Mouse (Mus musculus) heart, embryonic 12.5 days (tissue): ENCODE measurements at regions not wholly inside any gene's neighbourhood (a gene's known extent, or its start where the extent isn't known, plus 50 kb on each side); places are given as distances from the start of the nearest gene placed in this dataset.

Experiments used
- ATAC-seq: fragments of 200-750 bp; cut with Nextera tagmentation; 2 replicates; pipeline ENCODE4 v1.8.0; 2017; ENCODE audit warnings: moderate TSS enrichment, moderate library complexity; ENCODE audit not compliant: insufficient number of reproducible peaks, low FRiP score
- H3K27ac ChIP-seq: fragments of 300-500 bp; sonication (generic); 2 replicates; pipeline ENCODE4 v1.5.1; 2016; ENCODE audit warnings: mild to moderate bottlenecking, moderate library complexity; ENCODE audit not compliant: poor library complexity, severe bottlenecking
- H3K27me3 ChIP-seq: fragments of 300-500 bp; sonication (generic); replicated peaks from 2 replicates; pipeline ENCODE4 v1.6.1; 2016; ENCODE audit warnings: mild to moderate bottlenecking, moderate library complexity
- H3K36me3 ChIP-seq: fragments of 300-500 bp; sonication (generic); 2 replicates; pipeline ENCODE4 v1.6.1; 2016; ENCODE audit warnings: mild to moderate bottlenecking, moderate library complexity
- H3K4me1 ChIP-seq: fragments of 300-500 bp; sonication (generic); replicated peaks from 2 replicates; pipeline ENCODE4 v1.6.1; 2016; ENCODE audit warnings: mild to moderate bottlenecking
- H3K4me2 ChIP-seq: fragments of 300-500 bp; sonication (generic); 2 replicates; pipeline ENCODE4 v1.6.1; 2016; ENCODE audit warnings: mild to moderate bottlenecking, moderate library complexity
- H3K4me3 ChIP-seq: fragments of 300-500 bp; sonication (generic); 2 replicates; pipeline ENCODE4 v1.5.1; 2016; ENCODE audit warnings: mild to moderate bottlenecking
- H3K9ac ChIP-seq: fragments of 300-500 bp; sonication (generic); 2 replicates; pipeline ENCODE4 v1.6.1; 2016; ENCODE audit warnings: mild to moderate bottlenecking, moderate library complexity
- H3K9me3 ChIP-seq: fragments of 300-500 bp; sonication (generic); replicated peaks from 2 replicates; pipeline ENCODE4 v1.6.1; 2016; ENCODE audit warnings: mild to moderate bottlenecking, moderate library complexity
- WGBS: fragments of 180-500 bp; shearing (Covaris S2); methylation state at CpG from one replicate; pipeline ENCODE4 v1.1.7; 2016; 5-methylcytosine and 5-hydroxymethylcytosine counted together

DNA sequence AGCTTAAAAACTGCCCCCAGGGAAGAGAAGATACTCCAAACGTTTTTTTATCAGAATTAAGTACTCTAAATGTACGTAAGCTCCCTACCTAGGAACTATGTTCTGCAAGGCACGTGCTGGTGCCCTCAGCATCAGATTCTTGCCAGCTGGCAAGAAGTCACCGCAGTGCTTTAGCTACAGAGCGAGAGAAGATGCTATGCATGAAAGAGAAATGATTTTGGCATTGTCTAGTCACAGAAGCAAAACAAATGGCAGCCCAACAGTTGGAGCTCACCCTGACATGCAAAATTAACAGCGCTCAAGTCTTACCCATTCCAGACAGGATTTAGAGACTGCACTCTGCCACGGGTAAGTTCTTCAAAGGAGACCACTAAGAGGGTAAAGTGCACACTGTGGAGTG, 311.5 kb downstream of the Glrx3 start:
- no peaks in the 10 kb centered on the region for H3K4me1 ChIP-seq
- H3K27me3 ChIP-seq = no peaks in the 10 kb centered on the region

GRCm38 (mm10) chr7:137750741-137751140, 313.3 kb downstream of the Glrx3 start:
- ATAC-seq = no peak
- Histone ChIP-seq H3K9ac (no peak overlapping the region), H3K27me3 (no peaks in the 10 kb centered on the region), H3K27ac (no peak overlapping the region), H3K4me1 (no peaks in the 10 kb centered on the region), H3K9me3 (no peaks in the 10 kb centered on the region), H3K4me2 (no peak overlapping the region), H3K4me3 (no peak overlapping the region), H3K36me3 (no peaks in the 10 kb centered on the region)
- 40% methylated on average over 1 of the region's 1 CpGs for WGBS

More for the DNA sequence above, 311.5 kb downstream of the Glrx3 start:
- WGBS = 70% methylated on average over 7 of the region's 7 CpGs
- no peak for ATAC-seq
- no peak overlapping the region for H3K4me2 ChIP-seq
- no peak overlapping the region for H3K27ac ChIP-seq
- no peaks in the 10 kb centered on the region for H3K9me3 ChIP-seq
- H3K36me3 ChIP-seq = no peaks in the 10 kb centered on the region
- H3K9ac ChIP-seq = no peak overlapping the region
- H3K4me3 ChIP-seq = no peak overlapping the region

DNA sequence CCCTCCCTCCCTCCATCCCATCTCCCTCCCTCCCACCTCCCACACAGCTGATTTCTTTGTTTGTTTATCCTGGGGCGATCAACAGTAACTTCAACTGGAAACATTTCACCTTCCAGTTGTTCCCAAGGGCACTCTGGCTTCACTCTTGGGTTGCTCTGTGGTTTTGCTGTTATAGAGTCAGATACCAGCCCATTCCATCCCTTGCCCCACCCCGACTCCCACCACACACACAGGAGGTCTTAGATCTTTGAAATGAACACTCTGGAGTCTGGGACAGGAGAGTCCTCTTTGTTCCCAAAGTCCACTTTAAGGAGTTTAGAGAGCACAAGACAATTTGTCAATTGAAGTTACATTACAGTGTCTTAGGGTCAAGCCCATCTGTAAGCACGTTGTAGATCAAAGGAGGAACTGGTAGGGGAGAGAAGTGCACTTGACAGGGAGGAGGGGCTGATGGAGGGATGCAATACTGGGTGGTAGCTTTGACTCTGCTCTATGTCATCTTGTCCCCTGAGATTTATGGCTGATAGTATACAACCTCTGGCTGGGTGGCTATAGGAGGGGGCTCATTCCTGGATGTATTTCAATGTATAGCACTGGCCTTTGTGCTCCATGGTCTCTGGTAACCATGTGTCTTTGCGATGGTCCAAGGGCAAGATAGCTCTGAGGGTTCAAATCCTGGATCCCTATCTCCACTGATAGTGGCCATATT, 313.9 kb downstream of the Glrx3 start:
- H3K4me1 ChIP-seq = no peaks in the 10 kb centered on the region
- H3K9ac ChIP-seq = no peak overlapping the region
- H3K27me3 ChIP-seq = no peaks in the 10 kb centered on the region
- H3K36me3 ChIP-seq = no peaks in the 10 kb centered on the region
- H3K4me3 ChIP-seq = no peak overlapping the region
- no peak for ATAC-seq
- no peak overlapping the region for H3K27ac ChIP-seq
- H3K9me3 ChIP-seq = no peaks in the 10 kb centered on the region
- no peak overlapping the region for H3K4me2 ChIP-seq
- 32% methylated on average over 4 of the region's 4 CpGs for WGBS

DNA sequence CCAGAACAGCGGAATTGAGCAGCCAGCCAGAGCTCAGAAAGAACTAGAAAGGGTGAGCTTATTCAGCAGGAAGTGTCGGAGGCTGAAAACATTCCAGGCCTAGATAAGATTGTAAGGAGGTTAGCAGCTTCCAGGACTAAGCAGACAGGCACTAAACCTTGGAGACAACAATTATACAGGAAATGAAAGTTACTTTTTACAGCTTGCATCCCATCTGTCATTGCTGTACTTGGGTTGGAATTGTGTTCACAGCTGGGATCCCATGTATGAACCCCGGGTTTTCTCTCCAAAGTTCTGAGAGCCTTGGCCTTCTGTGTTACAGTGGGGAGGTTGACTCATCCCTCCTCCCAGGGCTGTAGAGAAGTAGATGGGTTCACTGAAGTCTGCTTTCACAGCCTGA, 328.5 kb downstream of the Glrx3 start:
- H3K9me3 ChIP-seq = no peaks in the 10 kb centered on the region
- H3K36me3 ChIP-seq = no peaks in the 10 kb centered on the region
- H3K4me2 ChIP-seq = no peak overlapping the region
- no peak overlapping the region for H3K27ac ChIP-seq
- no peak for ATAC-seq
- H3K9ac ChIP-seq = no peak overlapping the region
- no peak overlapping the region for H3K4me3 ChIP-seq
- WGBS = 29% methylated on average over 3 of the region's 3 CpGs
- H3K4me1 ChIP-seq = no peaks in the 10 kb centered on the region
- no peaks in the 10 kb centered on the region for H3K27me3 ChIP-seq

- no peak overlapping the region for H3K4me2 ChIP-seq
- no peaks in the 10 kb centered on the region for H3K36me3 ChIP-seq
- ATAC-seq = no peak
- no peak overlapping the region for H3K4me3 ChIP-seq
- H3K4me1 ChIP-seq = no peaks in the 10 kb centered on the region
- H3K27ac ChIP-seq = no peak overlapping the region
- H3K27me3 ChIP-seq = no peaks in the 10 kb centered on the region
- no peak overlapping the region for H3K9ac ChIP-seq
- no peaks in the 10 kb centered on the region for H3K9me3 ChIP-seq
- 75% methylated on average over 2 of the region's 2 CpGs for WGBS
These were observed 329.3 kb downstream of the Glrx3 start for GRCm38 (mm10) chr7:137766721-137767120.

DNA sequence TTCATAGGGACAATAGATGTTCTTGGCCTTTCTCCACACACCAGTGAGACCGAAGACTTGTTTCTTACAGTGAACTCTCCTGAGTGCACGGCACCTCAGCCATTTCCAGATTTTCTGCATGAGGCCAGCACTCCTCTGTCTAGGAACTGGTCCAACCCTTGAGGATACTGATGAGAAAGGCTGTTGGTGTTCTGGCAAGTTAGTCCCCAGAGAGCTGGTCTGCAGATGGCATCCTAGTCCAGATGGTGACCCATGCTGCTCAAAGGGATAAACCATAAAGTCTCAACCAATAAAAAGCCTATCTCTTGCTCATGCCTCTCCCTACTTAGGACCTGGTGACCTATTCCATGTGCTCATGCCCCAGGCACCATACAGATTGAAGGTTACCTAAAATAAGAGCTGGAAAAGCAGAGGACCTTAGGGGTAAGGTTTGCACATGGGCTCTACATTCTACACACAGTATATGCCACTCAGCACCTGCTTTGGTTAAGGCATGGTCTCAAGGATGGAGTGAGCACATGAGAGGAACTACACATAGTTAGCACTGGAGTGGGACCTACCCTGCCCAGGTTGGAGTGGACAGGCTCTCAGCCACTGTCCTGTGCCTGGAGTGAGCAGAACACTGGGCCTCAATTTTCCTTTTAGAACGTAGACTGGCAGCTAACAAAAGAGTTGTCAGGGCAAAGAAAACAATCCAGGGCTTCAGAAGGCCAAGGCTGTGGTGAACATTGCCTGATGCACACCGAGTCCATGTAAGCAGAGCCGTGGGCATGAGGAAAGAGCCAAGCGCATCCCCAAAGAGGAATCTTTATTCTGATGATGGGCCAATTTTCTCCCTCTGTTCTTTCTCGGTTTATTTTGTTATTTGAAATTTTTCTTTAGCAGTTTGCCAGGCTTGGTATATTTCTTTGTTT, 335.9 kb downstream of the Glrx3 start:
- no peak overlapping the region for H3K27ac ChIP-seq
- WGBS = 77% methylated on average over 7 of the region's 7 CpGs
- H3K4me1 ChIP-seq = no peaks in the 10 kb centered on the region
- H3K4me2 ChIP-seq = no peak overlapping the region
- H3K4me3 ChIP-seq = no peak overlapping the region
- no peaks in the 10 kb centered on the region for H3K36me3 ChIP-seq
- H3K9me3 ChIP-seq = no peaks in the 10 kb centered on the region
- no peak overlapping the region for H3K9ac ChIP-seq
- no peaks in the 10 kb centered on the region for H3K27me3 ChIP-seq
- no peak for ATAC-seq

GRCm38 (mm10) chr7:137773965-137774310, 336.5 kb downstream of the Glrx3 start:
- no peak overlapping the region for H3K4me2 ChIP-seq
- WGBS = 66% methylated on average over 7 of the region's 7 CpGs
- no peak overlapping the region for H3K27ac ChIP-seq
- H3K36me3 ChIP-seq = no peaks in the 10 kb centered on the region
- H3K4me3 ChIP-seq = no peak overlapping the region
- no peak for ATAC-seq
- no peak overlapping the region for H3K9ac ChIP-seq
- no peaks in the 10 kb centered on the region for H3K9me3 ChIP-seq
- H3K4me1 ChIP-seq = no peaks in the 10 kb centered on the region
- H3K27me3 ChIP-seq = no peaks in the 10 kb centered on the region

DNA sequence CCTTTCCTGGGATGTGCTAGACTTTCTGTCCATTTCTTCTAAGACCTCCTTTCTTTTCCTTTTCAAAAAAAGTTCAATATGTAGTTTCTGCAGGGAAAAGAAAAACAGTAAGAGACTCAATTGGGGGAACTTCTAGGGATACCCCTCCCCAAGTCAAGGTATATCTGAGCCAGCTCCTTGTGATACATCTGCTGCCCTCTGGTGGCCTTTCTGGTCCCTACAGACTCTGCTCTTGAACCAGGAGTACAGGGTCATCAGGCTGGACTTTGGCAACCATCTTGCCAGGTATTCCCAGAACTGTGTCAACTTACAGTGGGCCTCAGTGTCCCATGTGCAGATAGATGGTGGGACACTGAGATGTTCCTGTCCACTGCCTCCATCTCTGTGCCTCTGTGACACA, 346.5 kb downstream of the Glrx3 start:
- H3K27ac ChIP-seq = no peak overlapping the region
- no peak overlapping the region for H3K9ac ChIP-seq
- H3K27me3 ChIP-seq = no peaks in the 10 kb centered on the region
- no peak overlapping the region for H3K4me3 ChIP-seq
- H3K4me1 ChIP-seq = no peaks in the 10 kb centered on the region
- no peaks in the 10 kb centered on the region for H3K36me3 ChIP-seq
- H3K4me2 ChIP-seq = no peak overlapping the region
- no peak for ATAC-seq
- H3K9me3 ChIP-seq = 0 out of 2 replicates have a peak, but pooled peaks cover 3% of the 10 kb centered on the region

- WGBS = 47% methylated on average over 6 of the region's 6 CpGs
- Histone ChIP-seq H3K27me3 (no peaks in the 10 kb centered on the region), H3K4me1 (no peaks in the 10 kb centered on the region; the same call in 1 of the 2 replicates), H3K9me3 (no peaks in the 10 kb centered on the region), H3K4me2 (no peak overlapping the region), H3K9ac (no peak overlapping the region), H3K36me3 (no peaks in the 10 kb centered on the region), H3K27ac (no peak overlapping the region), H3K4me3 (no peak overlapping the region)
- ATAC-seq = no peak
These were observed 367.9 kb downstream of the Glrx3 start for GRCm38 (mm10) chr7:137805361-137805760.

DNA sequence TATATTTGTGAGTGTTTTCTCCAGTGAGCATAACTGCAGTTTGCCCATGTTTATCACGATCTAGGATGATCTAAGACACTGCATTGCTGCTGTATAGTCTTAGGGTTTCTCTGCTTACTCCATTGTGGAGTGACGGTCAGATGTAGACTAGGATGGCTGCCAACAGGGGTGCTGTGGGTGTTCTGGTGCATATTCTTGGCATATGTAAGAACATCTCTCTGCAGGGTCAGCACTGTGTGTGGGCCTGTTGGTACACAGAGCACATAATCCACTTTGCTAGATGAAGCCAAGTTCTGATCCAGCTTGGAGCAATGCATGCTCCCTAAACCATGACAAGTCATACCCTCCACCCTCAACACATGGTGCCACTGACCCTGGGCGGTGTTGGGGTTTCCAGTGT, 375.4 kb downstream of the Glrx3 start:
- H3K9ac ChIP-seq = no peak overlapping the region
- no peak overlapping the region for H3K27ac ChIP-seq
- no peak overlapping the region for H3K4me2 ChIP-seq
- H3K9me3 ChIP-seq = 0 out of 2 replicates have a peak, but pooled peaks cover 3% of the 10 kb centered on the region
- no peak overlapping the region for H3K4me3 ChIP-seq
- no peak for ATAC-seq
- no peaks in the 10 kb centered on the region for H3K4me1 ChIP-seq
- 71% methylated on average over 3 of the region's 3 CpGs for WGBS
- no peaks in the 10 kb centered on the region for H3K36me3 ChIP-seq
- H3K27me3 ChIP-seq = no peaks in the 10 kb centered on the region

GRCm38 (mm10) chr7:137840520-137840919, 403.1 kb downstream of the Glrx3 start:
- H3K36me3 ChIP-seq = no peaks in the 10 kb centered on the region
- no peak for ATAC-seq
- H3K4me3 ChIP-seq = no peak overlapping the region
- no peak overlapping the region for H3K27ac ChIP-seq
- H3K9ac ChIP-seq = no peak overlapping the region
- 80% methylated on average over 2 of the region's 2 CpGs for WGBS
- H3K27me3 ChIP-seq = no peaks in the 10 kb centered on the region
- no peak overlapping the region for H3K4me2 ChIP-seq
- no peaks in the 10 kb centered on the region for H3K4me1 ChIP-seq
- no peaks in the 10 kb centered on the region for H3K9me3 ChIP-seq
